Comparison of ENCODE assay signal across 16 mouse cellular contexts in the genomic region with DNA sequence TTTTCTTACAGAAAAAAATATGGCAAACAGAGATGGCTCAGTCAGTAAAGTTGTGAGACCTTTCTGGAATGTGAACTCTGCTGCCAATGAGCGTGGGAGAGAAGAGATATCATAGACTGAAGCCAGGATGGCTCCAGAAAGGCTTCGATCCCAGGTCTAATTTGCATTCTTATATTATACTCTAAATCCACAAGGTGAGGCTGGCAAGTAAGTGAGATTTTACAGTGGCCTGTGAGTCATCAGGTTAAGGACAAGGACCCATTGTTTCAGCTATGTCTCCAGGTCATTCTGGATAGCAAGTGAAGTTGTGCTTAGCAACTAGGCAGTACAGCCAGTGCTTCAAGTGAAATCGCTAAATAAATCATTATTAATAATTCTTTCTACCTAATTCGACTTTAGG. TPM values are rescaled to one million over a fixed set of nuclear protein-coding genes. Genes with fewer than 3 reads are reported as not detected.
"Had no signal": no experiment of that assay in that cellular context is flagged by ENCODE, and none has a peak within 500 bp of the region (broad histone marks: within the 10 kb centered on the region; RNA-seq: fewer than 3 reads in every experiment).

No protein-coding gene starts in this region.

- H3K27me3 ChIP-seq: liver, embryonic 13.5 days; midbrain, embryonic 12.5 days; midbrain, embryonic 15.5 days; neural tube, embryonic 13.5 days had no signal

- H3K4me3 ChIP-seq: left cerebral cortex, adult 2 months; liver, embryonic 13.5 days; midbrain, embryonic 12.5 days; midbrain, embryonic 15.5 days; neural tube, embryonic 13.5 days had no signal

- DNase-seq: kidney, postnatal 25 days; layer of hippocampus, postnatal 36 days; liver, embryonic 13.5 days; lung, embryonic 14.5 days; thymus, adult 18-20 months; thymus, postnatal 36 days had no signal

- H3K36me3 ChIP-seq: liver, embryonic 13.5 days; midbrain, embryonic 12.5 days; midbrain, embryonic 15.5 days; neural tube, embryonic 13.5 days had no signal

- H3K4me2 ChIP-seq: liver, embryonic 13.5 days; lung, embryonic 14.5 days; midbrain, embryonic 12.5 days; midbrain, embryonic 15.5 days; neural tube, embryonic 13.5 days had no signal

RNA-seq across cellular contexts. Expression of gene AU018091, which starts 33.4 kb away (rescaled TPM):
- polyA plus RNA-seq: kidney, postnatal 0 days; large intestine, adult 2 months; liver, adult 2 months; liver, embryonic 13.5 days; liver, embryonic 16.5 days; lung, embryonic 14.5 days; macrophage; midbrain, embryonic 15.5 days; neural tube, embryonic 13.5 days; small intestine, adult 2 months had no signal
